Mouse (Mus musculus) thymus, adult 2 months (tissue): Measurements from ENCODE around the gene Cmtm1.
A peak's percentile ranks its signal among the peaks of the same experiment; 100 is the strongest.

Experiments
- CTCF ChIP-seq: fragments of 200-500 bp; IDR thresholded peaks from 2 replicates; pipeline ENCODE4 v1.5.1; 2012; ENCODE audit warnings: mild to moderate bottlenecking, control low read depth, low read length, moderate library complexity, borderline replicate concordance; ENCODE audit not compliant: control insufficient read depth, poor library complexity, insufficient read depth; ENCODE audit errors: extremely low read depth
- POLR2A ChIP-seq: fragments of 200-500 bp; IDR thresholded peaks from 2 replicates; pipeline ENCODE4 v1.6.1; 2012; ENCODE audit warnings: mild to moderate bottlenecking, low read length, control low read depth, moderate library complexity; ENCODE audit not compliant: control insufficient read depth, poor library complexity, insufficient read depth; ENCODE audit errors: extremely low read depth

GRCm38 (mm10) chr8:104337890-104338289, 27.9 kb upstream of the Cmtm1 start:
- TF ChIP-seq CTCF (0 out of 2 replicates have a peak, but pooled peaks have one; percentile 16), POLR2A (no peak)
